Mouse (Mus musculus): ENCODE measurements around the gene Cog2. TPM values are rescaled to one million over a fixed set of nuclear protein-coding genes. Genes with fewer than 3 reads are reported as not detected.

Cog2 gene
- polyA plus RNA-seq, 1 experiment from 2014 or later = 45.7 TPM

- DNase-seq (ENCODE audit: extremely low spot score, low spot score) = no peak
- Histone ChIP-seq H3K4me1 (no peaks in the 10 kb centered on the region), H3K27ac (no peak overlapping the region), H3K27me3 (ENCODE audit: poor library complexity, severe bottlenecking) (no peaks in the 10 kb centered on the region), H3K36me3 (replicated peaks) (peaks cover 85% of the 10 kb centered on the region), H3K4me3 (no peak overlapping the region), H3K9me3 (no peaks in the 10 kb centered on the region)
- 90% methylated on average over 14 of the region's 14 CpGs for WGBS
These were observed 9.5 kb downstream of the Cog2 start for GRCm38 (mm10) chr8:124530076-124530475.

- WGBS = 90% methylated on average over 7 of the region's 7 CpGs
- no peaks in the 10 kb centered on the region for H3K27me3 ChIP-seq (ENCODE audit: poor library complexity, severe bottlenecking)
- no peaks in the 10 kb centered on the region for H3K4me1 ChIP-seq
- H3K9me3 ChIP-seq = no peaks in the 10 kb centered on the region
- no peak overlapping the region for H3K4me3 ChIP-seq
- H3K36me3 ChIP-seq (replicated peaks) = peaks cover 87% of the 10 kb centered on the region
- H3K27ac ChIP-seq = no peak overlapping the region
- DNase-seq (ENCODE audit: extremely low spot score, low spot score) = no peak
These were observed 10.0 kb downstream of the Cog2 start for GRCm38 (mm10) chr8:124530556-124530955.

GRCm38 (mm10) chr8:124530996-124531395, 10.4 kb downstream of the Cog2 start:
- no peak overlapping the region for H3K4me3 ChIP-seq
- no peak for DNase-seq (ENCODE audit: extremely low spot score, low spot score)
- no peaks in the 10 kb centered on the region for H3K4me1 ChIP-seq
- no peaks in the 10 kb centered on the region for H3K27me3 ChIP-seq (ENCODE audit: poor library complexity, severe bottlenecking)
- WGBS = 94% methylated on average over 4 of the region's 4 CpGs
- H3K9me3 ChIP-seq = no peaks in the 10 kb centered on the region
- no peak overlapping the region for H3K27ac ChIP-seq
- peaks cover 87% of the 10 kb centered on the region for H3K36me3 ChIP-seq (replicated peaks)

- no peaks in the 10 kb centered on the region for H3K9me3 ChIP-seq
- H3K36me3 ChIP-seq (replicated peaks) = peaks cover 83% of the 10 kb centered on the region
- WGBS = 92% methylated on average over 3 of the region's 3 CpGs
- H3K27me3 ChIP-seq (ENCODE audit: poor library complexity, severe bottlenecking) = no peaks in the 10 kb centered on the region
- DNase-seq (ENCODE audit: extremely low spot score, low spot score) = no peak
- H3K4me1 ChIP-seq = no peaks in the 10 kb centered on the region
- H3K27ac ChIP-seq = no peak overlapping the region
- no peak overlapping the region for H3K4me3 ChIP-seq
These were observed 12.1 kb downstream of the Cog2 start for GRCm38 (mm10) chr8:124532626-124533025.

- H3K4me1 ChIP-seq = no peaks in the 10 kb centered on the region
- H3K9me3 ChIP-seq = no peaks in the 10 kb centered on the region
- DNase-seq (ENCODE audit: extremely low spot score, low spot score) = no peak
- 96% methylated on average over 5 of the region's 5 CpGs for WGBS
- H3K27me3 ChIP-seq (ENCODE audit: poor library complexity, severe bottlenecking) = no peaks in the 10 kb centered on the region
- H3K4me3 ChIP-seq = no peak overlapping the region
- H3K36me3 ChIP-seq (replicated peaks) = peaks cover 93% of the 10 kb centered on the region
- H3K27ac ChIP-seq = no peak overlapping the region
These were observed 14.9 kb downstream of the Cog2 start for GRCm38 (mm10) chr8:124535451-124535850.

GRCm38 (mm10) chr8:124540906-124541305, 20.3 kb downstream of the Cog2 start:
- Histone ChIP-seq H3K27me3 (ENCODE audit: poor library complexity, severe bottlenecking) (no peaks in the 10 kb centered on the region), H3K4me1 (no peaks in the 10 kb centered on the region), H3K27ac (no peak overlapping the region), H3K4me3 (no peak overlapping the region), H3K36me3 (replicated peaks) (peaks cover 93% of the 10 kb centered on the region), H3K9me3 (no peaks in the 10 kb centered on the region)
- no peak for DNase-seq (ENCODE audit: extremely low spot score, low spot score)
- WGBS = 94% methylated on average over 12 of the region's 12 CpGs

- DNase-seq (ENCODE audit: extremely low spot score, low spot score) = no peak
- WGBS = 94% methylated on average over 4 of the region's 4 CpGs
- Histone ChIP-seq H3K27ac (no peak overlapping the region), H3K9me3 (no peaks in the 10 kb centered on the region), H3K4me3 (no peak overlapping the region), H3K36me3 (replicated peaks) (peaks cover 96% of the 10 kb centered on the region), H3K4me1 (no peaks in the 10 kb centered on the region), H3K27me3 (ENCODE audit: poor library complexity, severe bottlenecking) (no peaks in the 10 kb centered on the region)
These were observed 21.4 kb downstream of the Cog2 start for GRCm38 (mm10) chr8:124542001-124542400.

GRCm38 (mm10) chr8:124543272-124543671, 22.7 kb downstream of the Cog2 start:
- DNase-seq (ENCODE audit: extremely low spot score, low spot score) = no peak
- no peaks in the 10 kb centered on the region for H3K27me3 ChIP-seq (ENCODE audit: poor library complexity, severe bottlenecking)
- no peak overlapping the region for H3K4me3 ChIP-seq
- H3K4me1 ChIP-seq = no peaks in the 10 kb centered on the region
- WGBS = 97% methylated on average over 5 of the region's 5 CpGs
- no peak overlapping the region for H3K27ac ChIP-seq
- no peaks in the 10 kb centered on the region for H3K9me3 ChIP-seq
- H3K36me3 ChIP-seq (replicated peaks) = peaks cover 99% of the 10 kb centered on the region

GRCm38 (mm10) chr8:124546371-124546770, 25.8 kb downstream of the Cog2 start:
- Histone ChIP-seq H3K27me3 (ENCODE audit: poor library complexity, severe bottlenecking) (no peaks in the 10 kb centered on the region), H3K4me1 (no peaks in the 10 kb centered on the region), H3K27ac (no peak overlapping the region), H3K36me3 (replicated peaks) (peaks cover 99% of the 10 kb centered on the region), H3K9me3 (no peaks in the 10 kb centered on the region), H3K4me3 (no peak overlapping the region)
- WGBS = 94% methylated on average over 6 of the region's 6 CpGs
- no peak for DNase-seq (ENCODE audit: extremely low spot score, low spot score)

GRCm38 (mm10) chr8:124546815-124547214, 26.2 kb downstream of the Cog2 start:
- Histone ChIP-seq H3K4me1 (no peaks in the 10 kb centered on the region), H3K4me3 (no peak overlapping the region), H3K27ac (no peak overlapping the region), H3K9me3 (no peaks in the 10 kb centered on the region), H3K27me3 (ENCODE audit: poor library complexity, severe bottlenecking) (no peaks in the 10 kb centered on the region), H3K36me3 (replicated peaks) (peaks cover 99% of the 10 kb centered on the region)
- DNase-seq (ENCODE audit: extremely low spot score, low spot score) = no peak
- WGBS = 96% methylated on average over 7 of the region's 7 CpGs

- Histone ChIP-seq H3K9me3 (no peaks in the 10 kb centered on the region), H3K27ac (no peak overlapping the region), H3K27me3 (ENCODE audit: poor library complexity, severe bottlenecking) (no peaks in the 10 kb centered on the region), H3K4me3 (no peak overlapping the region), H3K36me3 (replicated peaks) (peaks cover 99% of the 10 kb centered on the region), H3K4me1 (no peaks in the 10 kb centered on the region)
- WGBS = 88% methylated on average over 11 of the region's 11 CpGs
- no peak for DNase-seq (ENCODE audit: extremely low spot score, low spot score)
These were observed 26.7 kb downstream of the Cog2 start for GRCm38 (mm10) chr8:124547269-124547668.

GRCm38 (mm10) chr8:124548187-124548586, 27.6 kb downstream of the Cog2 start:
- Histone ChIP-seq H3K4me1 (no peaks in the 10 kb centered on the region), H3K27me3 (ENCODE audit: poor library complexity, severe bottlenecking) (no peaks in the 10 kb centered on the region), H3K4me3 (no peak overlapping the region), H3K36me3 (replicated peaks) (peaks cover 97% of the 10 kb centered on the region), H3K27ac (no peak overlapping the region), H3K9me3 (no peaks in the 10 kb centered on the region)
- WGBS = 81% methylated on average over 1 of the region's 1 CpGs
- no peak for DNase-seq (ENCODE audit: extremely low spot score, low spot score)

GRCm38 (mm10) chr8:124551011-124551661, 30.6 kb downstream of the Cog2 start:
- WGBS = 94% methylated on average over 15 of the region's 15 CpGs
- Histone ChIP-seq H3K27me3 (ENCODE audit: poor library complexity, severe bottlenecking) (no peaks in the 10 kb centered on the region), H3K4me1 (peaks cover 5% of the 10 kb centered on the region), H3K36me3 (replicated peaks) (peaks cover 68% of the 10 kb centered on the region), H3K4me3 (no peak overlapping the region), H3K9me3 (no peaks in the 10 kb centered on the region), H3K27ac (no peak overlapping the region)
- no peak for DNase-seq (ENCODE audit: extremely low spot score, low spot score)

All from forebrain, embryonic 10.5 days (tissue).